Mouse (Mus musculus) neural tube, embryonic 12.5 days (tissue): Measurements from ENCODE around the gene Cacna1h. TPM values are rescaled to one million over a fixed set of nuclear protein-coding genes. Genes with fewer than 3 reads are reported as not detected.

Experiments
- ATAC-seq: fragments of 200-750 bp; cut with Nextera tagmentation; 2 replicates; pipeline ENCODE4 v1.8.0; 2017; ENCODE audit warnings: low read depth, mild to moderate bottlenecking, moderate TSS enrichment, moderate library complexity; ENCODE audit not compliant: low FRiP score
- H3K27ac ChIP-seq: fragments of 300-500 bp; sonication (generic); 2 replicates; pipeline ENCODE4 v1.5.1; 2016
- H3K27me3 ChIP-seq: fragments of 300-500 bp; sonication (generic); replicated peaks from 2 replicates; pipeline ENCODE4 v1.6.1; 2016; ENCODE audit warnings: mild to moderate bottlenecking
- H3K36me3 ChIP-seq: fragments of 300-500 bp; sonication (generic); 2 replicates; pipeline ENCODE4 v1.6.1; 2016; ENCODE audit warnings: mild to moderate bottlenecking
- H3K4me1 ChIP-seq: fragments of 300-500 bp; sonication (generic); 2 replicates; pipeline ENCODE4 v1.6.1; 2016
- H3K4me2 ChIP-seq: fragments of 300-500 bp; sonication (generic); replicated peaks from 2 replicates; pipeline ENCODE4 v1.6.1; 2016; ENCODE audit warnings: mild to moderate bottlenecking
- H3K4me3 ChIP-seq: fragments of 300-500 bp; sonication (generic); 2 replicates; pipeline ENCODE4 v1.5.1; 2016
- H3K9ac ChIP-seq: fragments of 300-500 bp; sonication (generic); 2 replicates; pipeline ENCODE4 v1.6.1; 2016; ENCODE audit warnings: mild to moderate bottlenecking
- H3K9me3 ChIP-seq: fragments of 300-500 bp; sonication (generic); 2 replicates; pipeline ENCODE4 v1.6.1; 2016; ENCODE audit warnings: mild to moderate bottlenecking
- WGBS: fragments of 180-500 bp; shearing (Covaris S2); methylation state at CpG from one replicate; pipeline ENCODE4 v1.1.7; 2016; 5-methylcytosine and 5-hydroxymethylcytosine counted together
- polyA plus RNA-seq: library from polyadenylated mRNA; unstranded; fragments of >200 nt; fragmentation: Nextera tagmentation; extraction: Ambion mirVana; gene quantifications from 2 replicates; pipeline ENCODE4 v1.2.1, GENCODE M21; 2016

The Cacna1h gene
- 13.0 and 15.2 TPM in 2 replicates for polyA plus RNA-seq

DNA sequence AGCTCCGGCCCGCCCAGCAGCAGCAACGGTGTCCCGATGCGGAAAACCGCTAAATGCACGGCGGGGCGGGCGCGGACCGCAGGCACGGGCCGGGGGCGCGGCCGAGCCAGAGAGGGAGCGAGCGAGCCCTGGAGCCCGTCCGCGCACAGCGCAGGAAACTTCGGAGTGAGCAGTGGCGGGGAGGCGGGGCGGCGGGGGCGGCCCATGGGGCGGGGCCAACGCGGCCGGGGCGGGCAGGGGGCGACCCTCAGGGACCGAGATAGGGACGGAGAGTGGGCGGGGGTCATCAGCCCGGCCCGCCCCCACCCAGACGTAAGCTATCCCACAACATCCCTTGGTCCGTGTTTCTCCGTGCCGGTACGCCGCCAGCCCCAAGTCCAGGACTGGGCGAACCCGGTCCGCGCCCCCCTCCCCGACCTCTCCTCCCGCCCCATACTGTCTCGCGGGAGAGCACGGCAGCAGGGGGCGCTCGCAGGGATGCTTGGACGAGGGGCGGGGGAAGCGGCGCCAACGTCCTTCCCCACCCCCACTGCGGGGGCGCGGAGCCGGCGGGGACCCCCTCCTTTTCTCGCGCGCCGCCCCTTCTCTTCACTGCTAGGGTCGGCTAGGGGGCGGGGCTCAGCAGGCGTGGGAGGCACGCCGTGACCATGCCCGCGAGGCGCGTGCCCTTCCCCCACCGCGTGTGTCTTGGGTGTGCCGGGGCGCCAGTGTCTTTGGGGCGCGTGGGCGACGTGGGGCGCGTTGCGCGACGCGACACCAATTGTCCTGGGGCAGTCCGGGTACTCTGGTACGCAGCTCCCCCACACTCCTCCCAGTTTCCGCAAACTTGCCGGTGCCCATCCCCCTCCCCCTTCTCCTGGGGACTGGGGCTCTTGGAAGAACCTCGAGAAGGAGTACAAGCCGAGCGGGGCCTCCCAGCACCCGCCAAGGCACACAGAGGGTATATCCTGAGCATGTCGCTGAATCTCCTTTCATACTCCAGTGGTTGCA is at the start of gene Cacna1h:
Gene Cacna1h, minus strand, starts transcription at position 167 of the 990 bp plus-strand sequence.
- under 1% methylated on average over 98 of the region's 103 CpGs for WGBS
- Histone ChIP-seq H3K4me2 (peak within 1 kb of the TSS; percentile 91), H3K27ac (peak within 1 kb of the TSS; percentile 34), H3K9ac (peak within 1 kb of the TSS; percentile 90), H3K27me3 (peaks cover 45% of the 10 kb centered on the region), H3K9me3 (no peaks in the 10 kb centered on the region), H3K36me3 (no peaks in the 10 kb centered on the region), H3K4me3 (peak within 1 kb of the TSS; percentile 86), H3K4me1 (peaks cover 43% of the 10 kb centered on the region)
- peak; percentile 79 for ATAC-seq

- Histone ChIP-seq H3K9me3 (no peaks in the 10 kb centered on the region), H3K27me3 (peaks cover 13% of the 10 kb centered on the region), H3K27ac (no peak overlapping the region), H3K4me2 (no peak overlapping the region), H3K36me3 (no peaks in the 10 kb centered on the region), H3K9ac (no peak overlapping the region), H3K4me3 (no peak overlapping the region), H3K4me1 (no peaks in the 10 kb centered on the region)
- WGBS = 79% methylated on average over 6 of the region's 6 CpGs
- ATAC-seq = no peak
Measured at GRCm38 (mm10) chr17:25482092-25482491, 48.5 kb upstream of the Cacna1h start.

DNA sequence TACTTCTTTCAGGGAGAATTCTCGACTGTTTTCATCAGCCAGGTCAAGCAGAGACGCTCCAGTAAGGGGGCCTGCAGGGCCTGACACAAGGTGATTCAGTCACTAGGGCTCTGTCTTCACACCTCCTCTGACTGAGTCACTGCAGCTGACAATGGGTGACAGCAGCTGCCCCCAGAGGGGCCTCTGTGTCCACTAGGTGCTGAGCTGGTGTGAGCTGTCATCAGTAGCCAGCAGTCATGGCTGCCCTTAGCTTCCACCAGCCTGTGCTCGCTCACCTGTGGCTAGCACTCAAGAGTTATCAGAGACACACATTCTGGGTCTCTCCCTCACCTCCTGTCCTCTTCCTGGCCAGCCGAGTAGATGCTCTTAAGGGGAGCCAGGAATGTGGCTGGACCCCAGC is 47.2 kb upstream of the Cacna1h start:
- Histone ChIP-seq H3K4me2 (no peak overlapping the region), H3K27ac (no peak overlapping the region), H3K36me3 (no peaks in the 10 kb centered on the region), H3K9ac (no peak overlapping the region), H3K4me3 (no peak overlapping the region), H3K4me1 (no peaks in the 10 kb centered on the region), H3K27me3 (peaks cover 16% of the 10 kb centered on the region), H3K9me3 (no peaks in the 10 kb centered on the region)
- no peak for ATAC-seq
- 65% methylated on average over 4 of the region's 4 CpGs for WGBS

- no peak for ATAC-seq
- no peak overlapping the region for H3K4me2 ChIP-seq
- H3K9me3 ChIP-seq = no peaks in the 10 kb centered on the region
- H3K27me3 ChIP-seq = peaks cover 19% of the 10 kb centered on the region
- no peak overlapping the region for H3K9ac ChIP-seq
- H3K4me3 ChIP-seq = no peak overlapping the region
- no peak overlapping the region for H3K27ac ChIP-seq
- no peaks in the 10 kb centered on the region for H3K36me3 ChIP-seq
- H3K4me1 ChIP-seq = no peaks in the 10 kb centered on the region
- WGBS = 44% methylated on average over 8 of the region's 8 CpGs
Measured at GRCm38 (mm10) chr17:25480152-25480551, 46.6 kb upstream of the Cacna1h start.

DNA sequence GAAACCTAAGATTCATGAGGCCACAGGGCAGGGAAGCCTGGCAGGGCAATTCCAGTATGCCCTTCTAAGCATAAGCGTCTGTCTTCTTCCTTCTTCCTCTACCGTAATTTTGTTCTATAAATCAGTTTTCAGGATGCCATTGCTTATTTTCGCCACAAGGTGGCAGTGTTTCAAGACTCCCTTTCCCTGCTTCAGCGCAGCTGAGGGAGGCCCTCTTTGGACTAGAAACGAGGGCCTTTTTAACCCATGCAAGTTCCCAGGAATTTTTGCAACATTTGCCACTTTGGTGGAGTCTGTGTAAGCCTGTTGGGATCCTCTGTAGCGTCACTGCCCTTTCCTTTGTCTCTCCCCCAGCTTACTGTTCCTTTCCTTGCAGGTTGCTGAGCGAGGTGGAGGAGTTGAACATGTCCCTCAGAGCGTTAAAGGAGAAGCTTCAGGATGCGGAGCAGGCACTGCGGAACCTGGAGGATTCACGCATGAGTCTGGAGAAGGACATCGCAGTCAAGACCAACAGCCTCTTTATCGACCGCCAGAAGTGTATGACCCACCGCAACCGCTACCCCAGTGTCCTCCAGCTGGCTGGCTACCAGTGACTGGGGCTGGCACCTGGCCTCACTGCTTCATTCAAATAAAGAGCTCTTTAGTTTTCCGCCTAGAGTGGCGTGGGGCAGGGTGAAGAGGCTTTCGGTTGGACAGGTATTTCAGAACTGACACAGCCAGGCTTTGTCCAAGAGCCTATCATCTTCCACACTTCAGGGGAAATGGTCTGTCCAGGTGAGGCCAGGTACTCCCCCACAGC is 42.6 kb upstream of the Cacna1h start:
- no peak for ATAC-seq
- peaks cover 13% of the 10 kb centered on the region; the same call in 1 of the 2 replicates for H3K4me1 ChIP-seq
- H3K4me2 ChIP-seq = no peak overlapping the region
- no peaks in the 10 kb centered on the region for H3K9me3 ChIP-seq
- 45% methylated on average over 19 of the region's 19 CpGs for WGBS
- H3K27ac ChIP-seq = no peak overlapping the region
- peaks cover 48% of the 10 kb centered on the region for H3K27me3 ChIP-seq
- no peaks in the 10 kb centered on the region for H3K36me3 ChIP-seq
- no peak overlapping the region for H3K9ac ChIP-seq
- no peak overlapping the region for H3K4me3 ChIP-seq

- Histone ChIP-seq H3K4me3 (peak overlapping the region; percentile 21), H3K27me3 (peaks cover 52% of the 10 kb centered on the region), H3K9ac (no peak overlapping the region), H3K4me1 (peaks cover 13% of the 10 kb centered on the region; the same call in 1 of the 2 replicates), H3K4me2 (peak overlapping the region; percentile 66), H3K36me3 (no peaks in the 10 kb centered on the region), H3K27ac (no peak overlapping the region), H3K9me3 (no peaks in the 10 kb centered on the region)
- peak; percentile 34; the same call in 1 of the 2 replicates for ATAC-seq
- 2% methylated on average over 38 of the region's 38 CpGs for WGBS
Measured at GRCm38 (mm10) chr17:25474330-25475077, 40.9 kb upstream of the Cacna1h start.

- WGBS = 57% methylated on average over 14 of the region's 14 CpGs
Measured at GRCm38 (mm10) chr17:25472044-25472443, 38.5 kb upstream of the Cacna1h start.

DNA sequence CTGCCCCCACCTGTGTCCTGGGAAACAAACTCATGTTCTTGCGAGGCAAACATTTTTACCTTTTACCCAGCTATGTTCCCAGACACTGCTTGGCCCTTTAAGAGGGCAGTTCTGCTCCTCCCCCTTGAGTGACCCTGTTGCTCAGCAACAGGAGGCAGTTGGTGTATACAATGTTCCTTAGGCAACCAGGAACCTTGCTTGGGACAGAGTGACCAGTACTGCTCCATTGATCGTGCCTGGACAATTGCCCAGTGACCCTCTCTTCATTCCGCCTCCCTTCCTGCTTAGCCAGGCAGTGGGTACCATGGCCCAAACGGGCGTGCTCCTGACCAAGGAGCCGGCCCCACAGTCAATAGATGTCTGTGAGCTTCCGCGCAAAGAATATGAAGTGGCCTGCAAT is 37.8 kb upstream of the Cacna1h start:
- Histone ChIP-seq H3K27me3 (peaks cover 38% of the 10 kb centered on the region), H3K9me3 (no peaks in the 10 kb centered on the region), H3K9ac (no peak overlapping the region), H3K4me1 (peaks cover 13% of the 10 kb centered on the region; the same call in 1 of the 2 replicates), H3K27ac (no peak overlapping the region), H3K4me2 (no peak overlapping the region), H3K4me3 (no peak overlapping the region), H3K36me3 (no peaks in the 10 kb centered on the region)
- no peak for ATAC-seq
- 33% methylated on average over 8 of the region's 8 CpGs for WGBS

More at GRCm38 (mm10) chr17:25472044-25472443, 38.5 kb upstream of the Cacna1h start:
- Histone ChIP-seq H3K4me1 (peaks cover 13% of the 10 kb centered on the region; the same call in 1 of the 2 replicates), H3K4me2 (no peak overlapping the region), H3K27ac (no peak overlapping the region), H3K9me3 (no peaks in the 10 kb centered on the region), H3K9ac (no peak overlapping the region), H3K4me3 (no peak overlapping the region), H3K27me3 (peaks cover 41% of the 10 kb centered on the region), H3K36me3 (no peaks in the 10 kb centered on the region)
- ATAC-seq = no peak

GRCm38 (mm10) chr17:25469798-25470197 is 36.2 kb upstream of the Cacna1h start:
- peak; percentile 41 for ATAC-seq
- H3K4me1 ChIP-seq = peaks cover 13% of the 10 kb centered on the region; the same call in 1 of the 2 replicates
- H3K27me3 ChIP-seq = peaks cover 32% of the 10 kb centered on the region
- H3K36me3 ChIP-seq = no peaks in the 10 kb centered on the region
- no peaks in the 10 kb centered on the region for H3K9me3 ChIP-seq
- H3K4me3 ChIP-seq = no peak overlapping the region
- WGBS = 42% methylated on average over 8 of the region's 8 CpGs
- H3K4me2 ChIP-seq = no peak overlapping the region
- no peak overlapping the region for H3K9ac ChIP-seq
- H3K27ac ChIP-seq = no peak overlapping the region

- Histone ChIP-seq H3K9ac (no peak overlapping the region), H3K27me3 (peaks cover 19% of the 10 kb centered on the region), H3K4me1 (peaks cover 5% of the 10 kb centered on the region; the same call in 1 of the 2 replicates), H3K4me3 (no peak overlapping the region), H3K9me3 (no peaks in the 10 kb centered on the region), H3K27ac (no peak overlapping the region), H3K36me3 (no peaks in the 10 kb centered on the region), H3K4me2 (no peak overlapping the region)
- WGBS = 67% methylated on average over 6 of the region's 6 CpGs
- no peak for ATAC-seq
Measured at GRCm38 (mm10) chr17:25468301-25468700, 34.7 kb upstream of the Cacna1h start.

- 74% methylated on average over 6 of the region's 6 CpGs for WGBS
- H3K9me3 ChIP-seq = no peaks in the 10 kb centered on the region
- H3K36me3 ChIP-seq = no peaks in the 10 kb centered on the region
- H3K27me3 ChIP-seq = peaks cover 14% of the 10 kb centered on the region
- no peak overlapping the region for H3K9ac ChIP-seq
- no peak overlapping the region for H3K27ac ChIP-seq
- H3K4me3 ChIP-seq = no peak overlapping the region
- H3K4me2 ChIP-seq = no peak overlapping the region
- ATAC-seq = no peak
- H3K4me1 ChIP-seq = peaks cover 7% of the 10 kb centered on the region; the same call in 1 of the 2 replicates
Measured at GRCm38 (mm10) chr17:25467781-25468180, 34.2 kb upstream of the Cacna1h start.
